Mouse (Mus musculus) CH12.LX (cell line): Measurements from ENCODE around the gene Usp5. TPM values are rescaled to one million over a fixed set of nuclear protein-coding genes. Genes with fewer than 3 reads are reported as not detected.

Source experiments
- DNase-seq: peaks from one replicate; pipeline ENCODE4 v3.0.0-alpha.2; 2013; ENCODE audit errors: extremely low read depth
- H3K27ac ChIP-seq: 2 replicates; pipeline ENCODE4 v1.5.1; 2012; ENCODE audit warnings: low read depth, mild to moderate bottlenecking, control low read depth, moderate library complexity; ENCODE audit not compliant: insufficient read depth
- H3K27me3 ChIP-seq: replicated peaks from 2 replicates; pipeline ENCODE3; 2012; ENCODE audit warnings: inconsistent platforms
- H3K36me3 ChIP-seq, 2 experiments: replicated peaks in 1 of 2; 2 replicates each; pipeline versions ENCODE3 to v1.6.1; 2012; ENCODE audit warnings: inconsistent platforms in 1 of 2, low read length in 1 of 2, mild to moderate bottlenecking in 1 of 2, mixed read lengths in 1 of 2, moderate library complexity in 1 of 2; ENCODE audit not compliant: control insufficient read depth in 1 of 2, insufficient read depth in 1 of 2
- H3K4me1 ChIP-seq, 2 experiments: 2 replicates each; pipeline ENCODE4 v1.6.1; 2012; ENCODE audit warnings: inconsistent platforms in 1 of 2, moderate library complexity in 1 of 2; ENCODE audit not compliant: insufficient read depth in 2 of 2, control insufficient read depth in 1 of 2
- H3K4me2 ChIP-seq: 2 replicates; pipeline ENCODE4 v1.6.1; 2012; ENCODE audit warnings: low read depth, mild to moderate bottlenecking, control low read depth; ENCODE audit not compliant: poor library complexity, insufficient read depth, severe bottlenecking
- H3K4me3 ChIP-seq, 3 experiments: fragments of 150-350 bp in 1 of 3; sonication (generic) in 1 of 3; replicated peaks in 1 of 3; 2 replicates each; pipeline versions ENCODE3 to v1.5.1; 2011 to 2012; ENCODE audit warnings: low read depth in 2 of 3, low read length in 2 of 3, mild to moderate bottlenecking in 2 of 3, moderate library complexity in 2 of 3, control low read depth in 1 of 3, improper control_type of control experiment in 1 of 3, inconsistent platforms in 1 of 3, mixed read lengths in 1 of 3; ENCODE audit not compliant: poor library complexity in 1 of 3
- H3K79me2 ChIP-seq: replicated peaks from 2 replicates; pipeline ENCODE4 v1.6.1; 2012; ENCODE audit warnings: mild to moderate bottlenecking, moderate library complexity; ENCODE audit not compliant: control insufficient read depth, poor library complexity, insufficient read depth, severe bottlenecking; ENCODE audit errors: extremely low read depth
- H3K9ac ChIP-seq: 2 replicates; pipeline ENCODE4 v1.6.1; 2012; ENCODE audit warnings: low read depth, mild to moderate bottlenecking, control low read depth, moderate library complexity; ENCODE audit not compliant: insufficient read depth
- H3K9me3 ChIP-seq: replicated peaks from 2 replicates; pipeline ENCODE3; 2012; ENCODE audit warnings: low read length, inconsistent platforms, mixed read lengths
- CHD1 ChIP-seq: IDR thresholded peaks from 2 replicates; pipeline ENCODE4 v1.6.1; 2012; ENCODE audit warnings: low read depth, low read length, improper control_type of control experiment, inconsistent platforms
- CHD2 ChIP-seq: IDR thresholded peaks from 2 replicates; pipeline ENCODE4 v1.6.1; 2011; ENCODE audit warnings: low read length, improper control_type of control experiment
- ELF1 ChIP-seq: IDR thresholded peaks from 2 replicates; pipeline ENCODE4 v1.6.1; 2014; ENCODE audit warnings: low read depth, mild to moderate bottlenecking, inconsistent platforms, low read length, improper control_type of control experiment
- EP300 ChIP-seq: IDR thresholded peaks from 2 replicates; pipeline ENCODE4 v1.6.1; 2011; ENCODE audit warnings: low read length, improper control_type of control experiment
- ETS1 ChIP-seq: conservative IDR thresholded peaks from 2 replicates; pipeline ENCODE4 v1.6.1; 2012; ENCODE audit warnings: low read depth, mild to moderate bottlenecking, inconsistent platforms, low read length, improper control_type of control experiment, moderate library complexity
- GABPA ChIP-seq: IDR thresholded peaks from 2 replicates; pipeline ENCODE4 v1.6.1; 2012; ENCODE audit warnings: low read depth, low read length, improper control_type of control experiment, inconsistent platforms; ENCODE audit not compliant: insufficient replicate concordance
- IRF4 ChIP-seq: IDR thresholded peaks from 2 replicates; pipeline ENCODE4 v1.6.1; 2014; ENCODE audit warnings: low read depth, mild to moderate bottlenecking, inconsistent platforms, low read length, improper control_type of control experiment
- KAT2A ChIP-seq: IDR thresholded peaks from 2 replicates; pipeline ENCODE4 v1.6.1; 2012; ENCODE audit warnings: low read length, improper control_type of control experiment, inconsistent platforms; ENCODE audit not compliant: insufficient replicate concordance
- MAX ChIP-seq: IDR thresholded peaks from 2 replicates; pipeline ENCODE4 v1.6.1; 2011; ENCODE audit warnings: low read length, improper control_type of control experiment
- MYC ChIP-seq: IDR thresholded peaks from 2 replicates; pipeline ENCODE4 v1.6.1; 2011; ENCODE audit warnings: low read depth, mild to moderate bottlenecking, improper control_type of control experiment, low read length
- NRF1 ChIP-seq: IDR thresholded peaks from 2 replicates; pipeline ENCODE4 v1.6.1; 2014; ENCODE audit warnings: low read depth, mild to moderate bottlenecking, inconsistent platforms, low read length, improper control_type of control experiment, moderate library complexity
- PAX5 ChIP-seq: IDR thresholded peaks from 2 replicates; pipeline ENCODE4 v1.6.1; 2012; ENCODE audit warnings: low read length, inconsistent platforms, mixed read lengths
- POLR2AphosphoS2 ChIP-seq: IDR thresholded peaks from 2 replicates; pipeline ENCODE4 v1.6.1; 2011; ENCODE audit warnings: low read depth, low read length, improper control_type of control experiment
- RCOR1 ChIP-seq: conservative IDR thresholded peaks from 2 replicates; pipeline ENCODE4 v1.6.1; 2012; ENCODE audit warnings: low read depth, mild to moderate bottlenecking, inconsistent platforms, low read length, improper control_type of control experiment
- SMC3 ChIP-seq: IDR thresholded peaks from 2 replicates; pipeline ENCODE4 v1.6.1; 2011; ENCODE audit warnings: low read depth, low read length, improper control_type of control experiment
- ZKSCAN1 ChIP-seq: IDR thresholded peaks from 2 replicates; pipeline ENCODE4 v1.6.1; 2012; ENCODE audit warnings: low read depth, inconsistent platforms, low read length, improper control_type of control experiment, borderline replicate concordance
- dilution Hi-C: fragments of 300-500 bp; cut with MboI; formaldehyde crosslinking; loops from 2 replicates; pipeline ENCODE4 v1.14.3; 2020; ENCODE audit warnings: low sequenced_read_pairs; ENCODE audit not compliant: extremely low pct_unique_long_range_greater_than_20kb, extremely low pct_ligation_motif_present
- in situ Hi-C: fragments of 300-500 bp; cut with MboI; formaldehyde crosslinking; loops from 3 replicates; pipeline ENCODE4 v1.14.3; 2019; ENCODE audit warnings: low sequenced_read_pairs, low pct_ligation_motif_present, low pct_unique_long_range_greater_than_20kb, mixed read lengths
- polyA plus RNA-seq: library from polyadenylated mRNA; unstranded; fragments of >175 nt; gene quantifications from 2 replicates; pipeline ENCODE4 v1.2.1, GENCODE M21; 2012; ENCODE audit warnings: low read depth; ENCODE audit not compliant: insufficient read length
- total RNA-seq, 2 experiments: library from RNA; depleted of rRNA; stranded (reverse); fragments of 300-350 nt in 1 of 2; fragments of >200 nt in 1 of 2; gene quantifications; 2 replicates each; pipeline ENCODE4 v1.2.3; 2012 to 2014

Usp5 gene
- total and polyA plus RNA-seq, 3 experiments: 79.8 to 107 (median 103) TPM

DNA sequence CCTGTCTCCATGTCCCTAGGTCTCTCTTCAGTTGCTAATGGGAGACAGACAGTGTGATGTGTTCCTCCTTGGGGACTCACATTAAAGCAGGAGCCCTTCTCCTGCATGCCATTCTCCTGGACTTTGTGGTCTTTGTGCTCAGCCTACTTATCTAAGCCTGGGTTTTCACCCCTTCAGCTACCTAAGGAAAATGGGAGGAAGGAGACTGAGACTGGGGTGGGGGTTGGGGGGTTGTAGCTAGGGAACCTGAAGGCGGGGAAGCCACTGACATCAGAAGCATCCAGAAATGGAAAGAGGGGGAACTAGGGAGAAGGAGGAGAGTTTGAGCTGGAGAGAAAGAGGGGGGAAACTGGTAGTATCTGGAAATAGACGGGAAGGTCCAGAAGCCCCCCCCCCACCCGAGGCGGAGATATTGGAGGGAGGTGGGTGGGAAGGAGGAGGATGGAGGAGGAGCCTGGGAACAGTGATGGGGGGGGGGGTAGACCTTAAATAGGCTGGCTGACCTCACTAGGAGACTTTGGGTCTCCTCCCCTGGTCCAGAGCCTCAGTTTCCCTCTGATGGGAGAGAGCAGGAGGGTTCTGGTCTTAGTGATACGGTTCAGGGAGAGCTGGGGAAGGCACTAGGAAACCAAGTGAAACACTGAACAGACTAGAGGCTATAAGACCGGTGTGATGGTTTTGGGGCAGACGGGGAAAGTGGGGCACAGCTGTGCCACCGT is 33.3 kb upstream of the Usp5 start:
- dilution Hi-C loops (no loop called here), in situ Hi-C loops (loop anchor here (25.0 kb wide), 1 partner anchor 175 kb away; the partner anchor contains the start of genes Acrbp and Ing4)
- Histone ChIP-seq H3K9me3 (no peaks in the 10 kb centered on the region), H3K4me3 (peak overlapping the region in 2 of 3 experiments; percentile 50 to 54), H3K79me2 (no peaks in the 10 kb centered on the region), H3K36me3 (no peaks in the 10 kb centered on the region), H3K27me3 (peaks cover 26% of the 10 kb centered on the region), H3K9ac (0 out of 2 replicates have a peak overlapping the region, but pooled peaks have one; percentile 20), H3K27ac (no peak overlapping the region), H3K4me2 (peak overlapping the region; percentile 42), H3K4me1 (peaks cover 27 to 34% of the 10 kb centered on the region in 2 experiments)
- TF ChIP-seq PAX5 (no peak), IRF4 (no peak), ETS1 (no peak), MAX (no peak), POLR2AphosphoS2 (no peak), RCOR1 (no peak)
- no peak for DNase-seq

DNA sequence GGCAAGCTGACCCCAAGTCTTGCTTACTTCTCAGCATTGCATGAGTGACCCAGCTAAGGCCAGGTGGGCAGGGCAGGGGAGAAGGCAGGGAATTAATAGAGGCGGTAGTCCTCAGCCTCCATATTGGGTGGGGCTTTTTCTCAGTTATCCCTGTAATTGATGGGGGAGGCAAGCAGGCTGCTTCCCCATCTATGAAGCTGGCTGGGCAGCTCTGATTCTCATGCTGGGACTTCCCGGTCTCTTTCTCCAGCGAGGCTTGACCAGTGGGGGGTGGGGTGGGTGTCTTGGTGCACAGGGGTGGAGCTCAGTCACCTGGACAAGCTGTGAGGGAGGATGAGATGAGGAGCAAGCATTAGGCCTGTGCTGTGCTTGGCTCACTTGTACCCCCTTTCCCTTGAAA is 32.5 kb upstream of the Usp5 start:
- dilution Hi-C loops: no loop called here
- H3K4me3 ChIP-seq: no peak overlapping the region
- H3K9ac ChIP-seq: no peak overlapping the region
- H3K4me2 ChIP-seq: no peak overlapping the region
- H3K4me1 ChIP-seq: peaks cover 27 to 34% of the 10 kb centered on the region in 2 experiments
- DNase-seq: no peak
- no peaks in the 10 kb centered on the region for H3K36me3 ChIP-seq
- TF ChIP-seq CHD2 (peak; percentile 7; the same call in 1 of the 2 replicates), ELF1 (peak; percentile 29; the same call in 1 of the 2 replicates), EP300 (no peak), KAT2A (no peak), ZKSCAN1 (no peak)
- TF ChIP-seq, all 38 proteins: peak for 2
- Histone ChIP-seq H3K9me3 (no peaks in the 10 kb centered on the region), H3K79me2 (no peaks in the 10 kb centered on the region), H3K27me3 (peaks cover 26% of the 10 kb centered on the region), H3K27ac (no peak overlapping the region)
- in situ Hi-C loops: loop anchor here (25.0 kb wide), 1 partner anchor 175 kb away; the partner anchor contains the start of genes Acrbp and Ing4

DNA sequence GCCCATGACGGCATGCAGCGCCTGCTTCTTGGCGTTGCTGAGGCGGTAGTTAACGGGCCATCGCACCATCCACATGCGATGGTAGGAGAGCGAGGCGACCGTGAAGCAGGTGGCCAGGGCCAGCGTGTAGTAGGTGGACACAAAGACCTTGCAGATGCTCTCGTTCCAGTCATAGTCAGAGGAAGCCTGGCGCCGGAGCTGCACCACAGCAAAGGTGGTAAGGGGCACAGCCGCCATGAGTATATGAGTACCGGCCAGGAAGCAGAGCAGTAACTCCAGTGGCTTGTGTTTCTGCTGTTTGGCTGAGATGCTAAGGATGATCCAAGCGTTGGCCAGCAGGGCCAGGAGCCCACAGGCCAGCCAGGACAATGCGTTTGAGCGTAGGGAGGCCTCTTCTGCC is 32.0 kb upstream of the Usp5 start:
- TF ChIP-seq NRF1 (no peak), GABPA (no peak), EP300 (no peak), MYC (no peak), KAT2A (no peak), ETS1 (no peak), SMC3 (no peak), CHD1 (no peak)
- Histone ChIP-seq H3K9me3 (no peaks in the 10 kb centered on the region), H3K36me3 (no peaks in the 10 kb centered on the region), H3K27ac (no peak overlapping the region), H3K4me2 (no peak overlapping the region), H3K9ac (no peak overlapping the region), H3K27me3 (peaks cover 22% of the 10 kb centered on the region), H3K79me2 (no peaks in the 10 kb centered on the region), H3K4me1 (peaks cover 29 to 34% of the 10 kb centered on the region in 2 experiments), H3K4me3 (no peak overlapping the region)
- DNase-seq: no peak
- dilution Hi-C loops (no loop called here), in situ Hi-C loops (loop anchor here (25.0 kb wide), 1 partner anchor 176 kb away; the partner anchor contains the start of genes Acrbp and Ing4)
